Mouse (Mus musculus) left cerebral cortex, postnatal 25 days (tissue): Measurements from ENCODE around the gene Itga10. TPM values are rescaled to one million over a fixed set of nuclear protein-coding genes. Genes with fewer than 3 reads are reported as not detected.
A peak's percentile ranks its signal among the peaks of the same experiment; 100 is the strongest.
"Not testable (repeated sequence)": the region's sequence is repeated elsewhere in the genome, so short reads cannot be mapped to it uniquely, and the experiment has no call there.

Experiments used
- DNase-seq, 2 experiments: peaks; one replicate each; pipeline ENCODE4 v3.0.0; 2022; ENCODE audit warnings: low spot score in 2 of 2, mixed read lengths in 1 of 2
- intact Hi-C: fragments of 180-260 bp; cut with DNase I; formaldehyde crosslinking; loops from one replicate; pipeline ENCODE4 v1.15.1; 2025
- total RNA-seq, 2 experiments: library from RNA; stranded (reverse); gene quantifications; 2 replicates each; pipeline ENCODE4 v1.2.3; 2021

Gene Itga10
- total RNA-seq, 2 experiments from 2014 or later = 2.3 to 3.5 TPM

GRCm38 (mm10) chr3:96673514-96673913 lies 28.1 kb downstream of the Itga10 start:
- intact Hi-C loops = no loop called here
- DNase-seq = no peak

GRCm38 (mm10) chr3:96674442-96674841 lies 29.1 kb downstream of the Itga10 start:
- no peak for DNase-seq

GRCm38 (mm10) chr3:96675171-96675570 lies 29.8 kb downstream of the Itga10 start:
- intact Hi-C loops = no loop called here
- no peak for DNase-seq

More at GRCm38 (mm10) chr3:96674442-96674841, 29.1 kb downstream of the Itga10 start:
- intact Hi-C loops = no loop called here

GRCm38 (mm10) chr3:96675690-96676089 lies 30.3 kb downstream of the Itga10 start:
- no peak for DNase-seq
- intact Hi-C loops = no loop called here

GRCm38 (mm10) chr3:96678456-96678855 lies 33.1 kb downstream of the Itga10 start:
- DNase-seq = no peak
- intact Hi-C loops = no loop called here

- intact Hi-C loops = no loop called here
- DNase-seq = no peak
These were observed 33.8 kb downstream of the Itga10 start for GRCm38 (mm10) chr3:96679159-96679674.

GRCm38 (mm10) chr3:96680269-96680956 lies 35.0 kb downstream of the Itga10 start:
- intact Hi-C loops = no loop called here
- DNase-seq = no peak

GRCm38 (mm10) chr3:96683496-96683895 lies 38.1 kb downstream of the Itga10 start:
- intact Hi-C loops = no loop called here

GRCm38 (mm10) chr3:96684151-96684821 lies 38.9 kb downstream of the Itga10 start:
- DNase-seq = no peak
- intact Hi-C loops = no loop called here

More at GRCm38 (mm10) chr3:96683496-96683895, 38.1 kb downstream of the Itga10 start:
- DNase-seq = no peak

GRCm38 (mm10) chr3:96684822-96685156 lies 39.4 kb downstream of the Itga10 start:
- no peak for DNase-seq
- intact Hi-C loops = no loop called here

GRCm38 (mm10) chr3:96686057-96686456 lies 40.7 kb downstream of the Itga10 start:
- DNase-seq, intact Hi-C loops: not testable (repeated sequence)

- DNase-seq = no peak
- intact Hi-C loops = no loop called here
These were observed 43.5 kb downstream of the Itga10 start for GRCm38 (mm10) chr3:96688854-96689253.

GRCm38 (mm10) chr3:96690298-96690697 lies 44.9 kb downstream of the Itga10 start:
- no peak for DNase-seq
- intact Hi-C loops = no loop called here

- no peak for DNase-seq
- intact Hi-C loops = no loop called here
These were observed 47.1 kb downstream of the Itga10 start for GRCm38 (mm10) chr3:96692506-96692905.

GRCm38 (mm10) chr3:96693579-96693978 lies 48.2 kb downstream of the Itga10 start:
- intact Hi-C loops = no loop called here

GRCm38 (mm10) chr3:96696198-96696765 lies 50.9 kb downstream of the Itga10 start, which contains the start of gene Pias3:
Gene Pias3 (plus strand): TSS chr3:96696384.
- intact Hi-C loops = no loop called here
- peak; percentile 46 to 62 for DNase-seq

More at GRCm38 (mm10) chr3:96693579-96693978, 48.2 kb downstream of the Itga10 start:
- DNase-seq = no peak

GRCm38 (mm10) chr3:96696766-96697732 lies 51.7 kb downstream of the Itga10 start:
- peak; percentile 77 to 82 for DNase-seq

GRCm38 (mm10) chr3:96698993-96699690 lies 53.8 kb downstream of the Itga10 start:
- peak in 1 of 2 experiments; percentile 48 for DNase-seq
- intact Hi-C loops = no loop called here

More at GRCm38 (mm10) chr3:96696766-96697732, 51.7 kb downstream of the Itga10 start:
- intact Hi-C loops = no loop called here

- intact Hi-C loops = no loop called here
- no peak for DNase-seq
These were observed 55.0 kb downstream of the Itga10 start for GRCm38 (mm10) chr3:96700376-96700775.
